Mouse (Mus musculus) adrenal gland, postnatal 25 days (tissue): ENCODE measurements around the gene Prr5l. TPM values are rescaled to one million over a fixed set of nuclear protein-coding genes. Genes with fewer than 3 reads are reported as not detected.
"Not testable (repeated sequence)": the region's sequence is repeated elsewhere in the genome, so short reads cannot be mapped to it uniquely, and the experiment has no call there.

Experiments used
- DNase-seq: peaks from one replicate; pipeline ENCODE4 v3.0.0; 2021; ENCODE audit warnings: mixed read lengths
- total RNA-seq: library from RNA; stranded (reverse); gene quantifications from 2 replicates; pipeline ENCODE4 v1.2.3, GENCODE M21; 2021

Gene Prr5l
- total RNA-seq, 1 experiment from 2014 or later: 5.9 TPM

DNA sequence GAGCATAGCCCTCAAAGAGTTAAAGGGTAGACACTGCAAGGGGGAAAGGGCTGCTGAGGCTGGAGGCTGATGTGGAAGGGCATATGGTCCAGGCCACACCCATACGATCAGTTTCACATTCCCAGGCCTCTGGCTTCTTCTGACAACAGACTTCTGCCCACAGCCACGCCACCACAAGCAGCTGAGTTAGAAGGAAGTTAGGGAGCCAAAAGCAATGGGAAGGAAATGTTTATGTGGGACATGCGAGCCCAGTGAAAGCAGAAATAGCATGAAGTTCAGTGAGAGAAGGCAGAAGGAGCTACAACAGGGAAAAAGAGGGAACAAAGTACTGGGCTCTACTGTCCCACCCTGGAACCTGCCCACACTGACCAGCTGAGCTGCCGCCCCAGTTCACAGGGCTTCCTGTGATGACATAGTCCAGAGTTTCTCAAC, 119.9 kb downstream of the Prr5l start:
- DNase-seq: no peak

DNA sequence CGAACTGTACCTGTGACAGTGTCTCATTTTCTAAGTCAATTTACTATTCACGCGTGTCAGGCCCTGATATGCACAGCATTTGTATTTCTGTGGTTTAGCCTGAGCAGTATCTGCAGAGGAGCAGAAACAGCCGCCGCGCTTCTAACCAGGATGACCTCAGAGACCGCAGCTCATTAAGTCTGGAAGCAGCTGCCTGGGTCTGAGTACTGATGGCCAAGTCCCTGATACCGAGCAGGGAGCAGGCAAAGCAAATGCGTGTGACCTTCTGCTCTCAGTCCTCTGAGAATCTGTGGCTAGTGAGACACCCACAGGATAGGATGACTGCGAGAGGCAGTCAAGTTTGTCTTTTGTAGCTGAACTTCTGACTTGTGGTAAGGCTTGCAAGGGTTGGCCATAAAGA, 120.4 kb downstream of the Prr5l start:
- DNase-seq: no peak

DNA sequence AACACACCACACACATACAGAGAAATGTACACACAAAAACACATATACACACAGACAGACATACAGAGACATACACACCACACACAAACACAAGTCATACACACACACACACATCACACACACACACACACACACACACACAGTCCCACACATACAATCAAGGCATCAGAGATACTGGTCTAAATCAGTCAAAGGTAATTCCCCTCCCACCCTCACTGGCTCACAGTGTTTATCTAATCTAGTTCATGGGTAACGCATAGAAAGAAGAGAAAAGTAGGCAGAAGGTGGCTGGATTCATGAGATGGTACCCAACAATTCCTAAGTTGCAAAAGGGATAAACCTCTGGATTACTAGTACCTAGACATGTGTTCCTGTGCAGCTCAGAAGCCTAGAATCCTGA, 120.9 kb downstream of the Prr5l start:
- no peak for DNase-seq

DNA sequence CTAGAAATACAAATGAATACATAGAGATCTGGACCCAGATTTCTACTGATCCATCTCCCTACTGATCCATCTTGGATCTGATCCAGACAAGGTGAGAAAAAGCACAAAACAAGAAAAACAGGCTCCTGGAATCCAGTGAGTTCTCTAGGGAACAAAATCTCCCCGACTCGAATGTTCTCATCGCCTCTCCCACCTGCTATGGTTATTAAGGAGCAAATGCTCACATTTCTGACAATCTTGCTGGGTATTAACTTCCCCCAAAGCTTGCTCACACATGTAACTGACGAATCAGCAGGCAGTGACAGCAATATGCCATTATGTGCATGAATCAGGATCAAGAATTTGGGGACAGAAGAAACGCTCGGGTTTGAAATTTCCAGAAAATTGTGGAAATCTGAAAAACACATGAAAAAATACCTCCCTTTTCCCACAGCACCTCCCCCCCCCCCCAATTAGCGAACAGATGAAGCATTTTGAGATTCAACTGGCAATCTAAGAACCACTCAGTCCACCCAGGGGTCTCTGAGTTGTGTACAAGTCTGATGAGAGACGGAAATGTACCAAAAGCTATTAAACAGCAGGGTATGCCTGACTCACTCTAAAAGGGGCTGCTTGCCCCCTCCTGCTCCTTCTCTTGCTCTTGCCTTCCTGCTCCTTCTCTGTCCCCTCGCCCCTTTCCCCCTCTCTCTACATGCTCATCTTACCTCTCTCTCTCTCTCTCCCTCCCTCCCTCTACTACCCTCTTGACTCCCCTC, 123.1 kb downstream of the Prr5l start:
- DNase-seq: no peak

DNA sequence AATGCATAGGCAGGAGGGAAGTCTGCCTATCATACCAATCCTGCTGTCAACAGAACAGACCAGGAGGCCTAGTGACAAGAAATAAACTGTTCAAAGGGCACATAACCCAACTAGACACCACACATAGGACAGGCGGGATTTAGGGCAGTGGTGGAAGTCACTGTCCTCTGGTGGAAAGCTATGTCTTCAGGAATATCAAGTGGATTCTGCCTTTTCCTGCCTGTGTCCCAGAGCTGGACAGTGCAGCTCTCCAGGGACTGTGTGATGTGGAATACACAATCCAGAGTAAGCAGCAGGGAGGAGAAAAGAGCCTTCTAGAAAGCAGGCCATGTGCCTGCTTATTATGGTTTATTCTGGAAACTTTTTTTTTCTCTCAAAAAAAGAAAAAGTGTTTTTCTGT, 125.0 kb downstream of the Prr5l start:
- no peak for DNase-seq

DNA sequence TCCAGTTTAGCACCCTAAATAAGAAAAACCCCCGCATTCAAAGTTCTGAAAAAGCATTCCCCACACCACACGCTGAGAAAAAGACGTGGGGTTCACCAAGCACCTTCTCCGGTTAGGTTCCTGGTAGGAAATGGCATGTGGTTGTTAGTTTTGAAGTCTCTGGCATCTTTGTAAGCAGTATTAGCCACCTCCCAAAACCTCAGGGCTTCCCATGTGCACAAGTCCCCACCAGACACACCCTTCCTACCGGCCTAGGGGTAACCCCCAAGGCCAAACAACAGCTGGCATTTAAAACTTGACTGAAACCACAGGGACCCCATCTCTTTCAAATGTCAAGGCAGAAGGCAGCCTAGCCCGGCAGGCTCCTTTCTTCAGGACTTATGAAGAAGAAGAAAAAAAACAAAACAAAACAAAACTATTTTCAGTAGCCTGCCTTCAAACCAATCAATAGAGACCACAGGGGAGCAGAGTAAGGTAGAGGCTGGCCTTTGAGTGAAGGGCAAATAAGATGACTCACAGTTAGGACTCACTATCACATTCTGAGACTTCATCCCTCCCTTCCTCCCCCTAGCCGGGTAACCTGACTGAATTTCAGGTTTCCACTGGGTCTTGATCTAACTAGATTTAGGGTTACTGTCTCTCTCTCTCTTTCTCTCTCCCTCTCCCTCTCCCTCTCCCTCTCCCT, 126.6 kb downstream of the Prr5l start:
- DNase-seq: no peak

DNA sequence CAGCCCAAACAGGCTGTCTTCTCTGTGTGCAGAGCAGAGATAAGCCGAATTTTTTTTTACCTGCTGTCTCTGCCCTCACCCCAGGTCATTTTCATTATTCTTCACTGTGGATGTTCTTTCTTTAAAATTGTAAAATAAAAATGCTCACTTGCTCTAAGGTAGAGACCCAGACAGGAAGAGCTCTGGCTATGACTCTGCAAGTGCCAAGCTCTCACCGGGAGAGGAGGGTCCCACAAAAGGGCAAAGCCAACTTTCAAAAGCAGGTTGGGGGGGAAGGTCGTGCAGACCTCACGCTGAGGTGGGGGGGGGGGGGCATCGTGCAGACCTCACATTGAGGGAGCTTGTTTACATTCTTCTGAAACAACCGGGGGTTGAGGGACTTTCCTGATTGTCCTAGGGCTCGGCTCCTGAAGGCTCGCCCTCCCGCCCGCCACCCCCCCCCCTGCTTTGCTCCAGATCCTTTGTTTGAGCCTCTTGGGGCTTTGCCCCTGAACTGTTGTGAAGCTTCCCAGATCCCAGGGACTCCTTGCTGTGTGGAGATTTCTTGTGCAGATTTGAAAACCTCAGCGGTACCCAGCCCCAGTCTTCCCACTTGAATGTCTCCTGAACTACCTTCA, 127.8 kb downstream of the Prr5l start:
- no peak for DNase-seq

DNA sequence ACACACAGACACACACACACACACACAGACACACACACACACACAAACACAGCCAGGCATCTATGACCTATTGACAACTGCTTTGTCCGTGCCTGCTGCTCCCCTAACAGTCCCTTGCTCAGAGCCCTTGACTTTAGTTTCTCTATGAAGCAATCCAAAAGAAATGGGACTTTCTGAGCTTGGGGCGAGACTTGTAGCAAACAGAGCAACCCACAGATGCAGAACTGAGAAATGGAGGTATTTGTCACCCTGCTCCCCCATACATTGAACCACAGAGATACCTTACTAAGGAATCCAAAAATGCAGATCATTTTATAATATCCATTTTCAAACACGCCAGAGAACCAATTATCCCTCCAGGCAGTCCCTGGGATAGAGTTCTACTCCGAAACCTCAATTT, 128.4 kb downstream of the Prr5l start:
- DNase-seq: no peak

DNA sequence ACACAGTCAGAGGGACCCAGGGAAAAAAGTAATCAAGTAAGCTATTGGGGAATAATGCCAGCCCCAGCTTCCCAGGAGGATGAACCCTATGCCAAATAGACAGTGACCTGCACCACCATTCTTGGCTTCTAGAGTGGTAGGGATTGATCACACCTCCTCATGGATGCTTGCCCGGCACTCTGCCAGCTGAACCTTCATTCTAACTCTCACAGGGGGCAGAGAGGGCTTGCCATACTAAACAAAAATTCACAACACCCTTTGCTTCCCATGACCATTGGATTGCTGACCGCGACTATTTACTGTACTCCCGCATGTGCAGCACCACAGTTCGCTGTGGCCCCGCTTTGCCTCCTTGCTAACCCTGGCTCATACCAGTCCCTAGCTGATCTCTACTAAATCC, 129.8 kb downstream of the Prr5l start:
- no peak for DNase-seq

DNA sequence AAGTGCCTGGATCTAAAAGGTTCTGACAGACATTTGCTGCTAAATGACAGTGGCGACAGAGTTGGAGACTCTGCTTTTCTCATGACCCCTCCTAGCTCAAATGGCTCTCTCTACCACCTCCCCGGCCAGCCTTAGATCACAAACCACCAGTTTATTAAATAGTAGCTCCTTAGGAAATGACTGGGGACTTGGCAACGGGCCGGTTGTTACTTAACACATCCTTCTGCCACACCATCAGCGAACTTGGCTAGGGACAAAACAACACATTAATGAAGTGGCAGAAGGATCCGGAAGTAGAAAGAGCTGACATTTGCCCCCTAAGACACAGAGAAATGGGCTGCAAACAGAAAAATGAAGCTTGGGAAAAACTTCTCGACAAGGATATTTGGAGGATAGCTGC, 130.4 kb downstream of the Prr5l start:
- peak; percentile 53 for DNase-seq

DNA sequence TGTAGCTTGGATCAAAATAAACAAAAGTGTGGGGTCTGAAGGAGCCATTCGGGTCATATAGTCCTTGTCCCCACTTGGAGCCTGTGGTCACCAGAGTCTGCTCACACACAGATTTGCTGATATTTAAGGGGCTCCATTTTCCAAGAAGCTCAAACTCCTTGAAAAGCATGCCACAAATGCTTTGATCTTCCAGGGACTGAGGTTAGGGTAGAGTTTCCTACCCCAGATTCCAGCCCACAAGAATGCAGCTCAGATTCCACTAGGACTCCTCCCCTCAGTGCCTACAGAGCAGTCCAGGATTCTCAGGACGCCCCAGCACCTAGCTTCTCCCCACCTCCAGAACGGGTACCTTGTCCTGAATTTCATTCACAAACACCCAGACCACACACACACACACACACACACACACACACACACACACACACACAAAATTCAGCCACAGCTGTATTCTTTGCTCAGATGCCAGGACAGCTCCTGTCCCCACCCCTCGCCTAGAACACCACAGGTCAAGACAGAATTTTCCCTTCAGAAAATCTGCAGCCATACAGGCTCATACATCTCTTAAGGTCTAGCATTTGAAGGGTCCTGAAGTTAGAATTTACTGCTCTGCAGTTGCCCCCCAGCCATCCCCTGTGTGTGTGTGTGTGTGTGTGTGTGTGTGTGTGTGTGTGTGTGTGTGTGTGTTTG, 131.4 kb downstream of the Prr5l start:
- DNase-seq: no peak

DNA sequence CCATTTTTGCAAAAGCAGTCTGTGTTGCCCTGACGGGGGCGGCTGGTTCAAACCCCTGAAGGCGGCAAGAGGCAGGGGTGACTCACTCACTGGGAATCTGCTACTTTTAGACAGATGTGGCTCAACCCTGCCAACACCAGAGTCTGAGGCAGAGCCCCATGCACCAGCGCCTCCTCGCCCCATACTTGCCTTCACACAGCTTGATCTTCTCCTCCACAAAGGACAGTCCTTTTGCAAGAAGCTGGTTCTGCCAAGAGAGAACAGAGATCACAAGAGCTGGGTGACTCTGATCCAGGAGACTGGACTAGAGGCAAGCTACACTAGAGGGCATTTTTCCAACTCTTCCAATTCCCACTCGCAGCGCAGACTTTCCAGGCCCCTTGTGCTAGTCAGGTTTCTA, 136.3 kb downstream of the Prr5l start:
- DNase-seq: no peak

DNA sequence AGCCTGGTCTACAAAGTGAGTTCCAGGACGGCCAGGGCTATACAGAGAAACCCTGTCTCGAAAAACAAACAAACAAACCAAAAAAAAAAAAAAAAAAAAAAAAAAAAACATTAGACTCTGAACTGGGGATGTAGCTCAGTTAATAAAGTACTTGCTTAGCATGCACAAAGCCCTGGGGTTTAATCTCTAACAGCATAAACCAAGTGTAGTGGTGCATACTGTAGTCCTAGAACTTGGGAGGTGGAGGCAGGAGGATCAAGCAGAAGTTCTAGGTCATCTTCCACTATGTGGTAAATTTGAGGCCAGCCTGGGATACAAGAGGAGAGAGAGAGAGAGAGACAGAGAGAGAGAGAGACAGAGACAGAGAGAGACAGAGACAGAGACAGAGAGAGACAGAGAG, 137.2 kb downstream of the Prr5l start:
- not testable (repeated sequence) for DNase-seq

DNA sequence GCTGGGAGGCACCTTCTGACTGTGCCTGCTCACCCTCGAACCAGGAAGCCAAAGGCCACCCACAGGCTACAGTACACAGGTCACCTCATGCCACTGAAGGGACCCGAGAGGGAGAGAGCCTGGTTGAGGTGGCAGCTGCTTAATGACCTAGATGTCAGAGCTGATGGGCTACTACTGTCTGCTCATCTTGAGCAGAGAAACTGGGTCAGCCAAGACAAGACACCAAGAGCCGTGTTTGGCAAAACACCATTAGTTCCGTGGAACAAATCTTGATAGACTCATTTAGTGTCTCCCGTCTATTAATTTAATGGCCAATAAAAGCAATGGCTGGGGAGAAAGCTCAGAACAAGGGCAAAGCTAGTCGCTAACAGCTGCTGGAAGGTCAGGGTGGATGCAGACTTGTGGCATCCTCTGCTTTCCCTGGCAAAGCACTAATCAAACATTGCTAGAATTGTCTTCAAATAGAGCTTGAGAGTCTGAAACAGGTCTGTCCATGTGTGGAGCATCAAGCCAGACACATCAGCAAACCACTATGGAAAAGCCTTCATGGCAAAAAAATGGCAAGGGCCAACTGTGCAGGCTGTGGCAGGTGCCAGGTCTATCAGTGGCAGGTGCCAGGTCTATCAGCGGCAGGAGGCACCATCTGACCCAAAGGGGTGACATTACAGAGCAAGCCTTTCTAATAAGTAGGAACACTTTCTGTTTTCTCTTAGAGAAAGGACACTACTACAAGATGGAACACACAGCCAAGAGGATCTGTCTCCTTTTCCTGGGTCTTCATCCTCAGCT, 140.6 kb downstream of the Prr5l start:
- no peak for DNase-seq

DNA sequence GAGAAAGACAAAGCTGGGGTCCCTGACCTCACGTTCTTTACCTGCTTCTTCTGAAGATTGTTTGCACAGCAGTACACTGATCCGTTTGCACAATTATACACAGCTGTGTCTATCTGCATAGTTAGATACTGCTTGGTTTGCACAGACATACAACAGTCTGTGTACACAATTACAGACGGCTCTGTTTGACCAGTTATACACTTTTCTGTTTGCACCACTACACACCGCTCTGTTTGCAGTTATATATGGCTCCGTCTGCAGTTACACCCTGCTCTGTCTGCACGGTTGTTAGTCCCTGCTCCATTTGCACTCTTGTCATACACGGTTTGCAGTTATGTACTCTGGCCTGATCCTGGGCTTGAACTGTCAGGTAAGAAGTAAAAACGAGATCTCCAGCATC, 141.2 kb downstream of the Prr5l start:
- no peak for DNase-seq

DNA sequence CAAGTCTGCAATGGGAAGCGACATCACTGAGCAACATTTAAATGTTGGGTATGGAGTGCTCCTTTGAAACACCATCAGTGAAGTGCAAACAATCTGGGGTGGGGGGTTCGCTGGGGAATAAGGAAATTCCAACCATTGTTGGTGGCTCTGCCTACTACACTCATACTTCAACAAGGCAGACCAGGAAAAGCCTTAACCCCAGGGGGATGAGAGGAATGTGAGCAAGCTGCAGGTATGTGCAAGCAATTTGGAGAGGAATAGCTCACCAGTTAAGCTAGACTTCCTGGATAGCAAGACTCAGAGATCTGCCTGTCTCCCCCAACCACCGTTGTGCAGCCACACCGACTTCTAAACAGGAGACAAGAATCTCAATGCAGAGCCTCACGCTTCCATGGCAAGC, 142.9 kb downstream of the Prr5l start:
- DNase-seq: no peak

DNA sequence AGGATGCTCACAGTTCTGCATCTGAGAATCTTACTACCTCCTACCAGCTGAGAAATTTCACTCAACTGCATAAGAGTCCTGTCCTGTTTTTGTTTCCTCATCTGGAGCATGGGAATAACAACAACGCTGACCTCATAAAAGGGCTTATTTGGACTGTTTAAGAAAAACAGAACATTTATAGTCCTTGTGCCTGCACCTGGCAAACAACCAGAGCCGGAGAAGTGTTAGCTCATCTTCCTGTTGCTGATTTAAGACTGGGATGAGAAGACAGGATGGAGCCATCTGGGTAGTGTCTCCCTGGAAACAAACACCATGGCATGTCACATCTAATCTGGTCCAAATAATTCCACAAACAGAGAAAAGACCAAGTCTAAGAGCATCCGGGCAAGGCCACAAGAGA, 149.3 kb downstream of the Prr5l start:
- no peak for DNase-seq

DNA sequence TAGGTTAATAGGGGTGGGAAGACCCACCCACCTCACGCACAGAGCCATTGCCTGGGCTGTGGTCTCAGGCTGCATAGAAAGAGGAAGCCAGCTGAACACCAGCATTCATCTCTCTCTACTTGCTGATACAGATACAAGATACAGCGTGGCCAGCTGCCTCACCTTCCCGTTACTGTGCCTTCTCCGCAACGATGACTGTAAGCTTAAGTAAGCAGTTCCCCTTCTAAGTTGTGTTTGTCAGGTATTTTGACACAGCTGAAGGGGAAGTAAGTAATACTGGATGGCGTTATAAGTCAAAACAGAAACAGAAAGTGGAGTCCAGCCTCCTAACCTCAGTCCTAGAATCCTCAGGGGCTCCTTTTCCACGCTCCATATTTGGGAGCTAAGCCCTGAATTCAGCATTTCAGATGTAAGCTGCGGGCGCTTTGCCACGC, 150.0 kb downstream of the Prr5l start:
- no peak for DNase-seq

DNA sequence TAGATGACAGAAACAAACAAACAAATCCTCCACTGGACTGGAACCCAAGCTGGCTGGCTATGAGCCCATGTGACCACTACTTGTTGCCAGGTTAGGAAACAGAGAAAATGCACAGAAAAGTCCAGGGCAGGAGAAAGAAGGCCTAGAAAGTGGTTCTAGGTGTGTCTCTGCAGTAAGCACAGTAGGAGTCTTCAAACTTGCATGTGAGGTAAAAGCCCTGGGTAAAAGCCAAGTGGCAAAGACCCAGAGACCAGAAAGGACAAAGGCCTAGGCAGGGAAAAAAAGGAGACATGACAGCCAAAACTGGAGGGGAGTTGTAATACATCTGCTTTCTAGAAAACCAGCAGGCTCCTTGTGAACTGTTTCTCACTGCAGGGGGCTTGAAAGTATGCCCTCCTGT, 151.9 kb downstream of the Prr5l start:
- no peak for DNase-seq

DNA sequence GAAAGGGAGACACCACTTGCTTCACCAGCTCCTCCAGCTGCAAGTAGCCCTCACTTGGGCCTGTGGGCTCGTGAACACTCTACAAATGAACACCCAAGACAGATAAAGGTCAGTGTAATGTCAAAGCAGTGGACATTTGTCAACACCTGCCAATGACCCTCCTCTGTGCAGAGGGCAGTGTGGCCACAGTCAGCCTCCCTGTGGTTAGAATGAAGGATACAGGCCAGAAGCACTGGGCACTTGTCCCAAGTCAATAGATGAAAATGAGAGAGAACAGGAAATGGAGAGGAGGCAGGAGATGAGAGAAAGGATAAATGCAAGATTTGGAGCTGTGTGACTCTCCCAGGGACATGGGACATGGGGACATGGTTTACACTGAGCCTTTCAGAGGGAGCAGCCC, 153.4 kb downstream of the Prr5l start:
- no peak for DNase-seq

DNA sequence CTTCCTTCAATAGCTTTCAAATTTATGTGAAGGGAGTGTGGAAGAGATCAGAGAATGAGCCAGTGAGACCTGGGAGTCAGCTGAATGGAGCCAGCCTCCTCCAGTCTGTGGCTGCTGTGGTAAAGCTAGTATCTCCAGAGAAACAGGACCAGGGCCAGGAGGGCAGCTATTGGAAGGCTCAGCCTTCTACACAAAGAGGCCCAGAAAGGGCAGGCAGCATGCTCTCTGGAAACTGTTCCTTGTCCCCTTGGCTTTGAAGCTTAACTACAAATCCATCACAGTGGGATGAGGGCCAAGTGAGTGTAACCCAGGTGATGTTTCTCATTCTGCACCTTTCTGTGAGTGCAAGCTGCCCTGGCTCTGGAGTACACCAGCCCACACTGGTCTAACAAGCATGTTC, 155.0 kb downstream of the Prr5l start:
- no peak for DNase-seq

DNA sequence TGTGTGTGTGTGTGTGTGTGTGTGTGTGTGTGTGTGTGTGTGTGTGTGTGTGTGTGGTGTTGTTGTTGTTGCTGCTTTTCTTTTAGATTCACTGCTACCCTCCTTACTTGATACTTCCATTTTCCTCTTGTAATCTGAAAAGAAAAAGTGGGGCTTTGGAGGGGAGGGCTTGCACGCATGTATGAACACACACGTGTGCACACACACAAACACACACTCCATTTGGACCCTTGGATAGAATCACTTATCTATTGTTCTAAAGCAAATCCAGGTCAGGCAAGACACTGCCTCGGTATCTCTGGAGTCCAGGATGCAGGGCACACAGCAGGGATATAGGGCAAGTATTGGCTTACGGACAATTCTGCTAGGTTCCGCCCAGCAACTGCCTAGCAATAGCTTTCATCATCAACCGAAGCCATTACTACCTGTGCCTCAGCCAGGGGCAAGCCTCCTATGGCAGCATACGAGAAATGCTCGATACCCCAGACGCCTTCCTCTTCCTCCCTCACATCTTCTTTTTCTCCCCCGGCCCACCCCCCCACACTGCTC, 159.4 kb downstream of the Prr5l start:
- no peak for DNase-seq
